Mouse (Mus musculus) layer of hippocampus, adult 9-11 months (tissue): ENCODE results near the gene Nt5dc3.
A peak's percentile ranks its signal among the peaks of the same experiment; 100 is the strongest.

Experiments
- DNase-seq: peaks from one replicate; pipeline ENCODE4 v3.0.0; 2022

The Nt5dc3 gene

GRCm38 (mm10) chr10:86778398-86779116 is at the start of gene Nt5dc3:
Gene Nt5dc3 (plus strand): TSS chr10:86779005.
- peak; percentile 96 for DNase-seq

- peak; percentile 77 for DNase-seq
These were observed 47.8 kb upstream of the Nt5dc3 start for GRCm38 (mm10) chr10:86730823-86731499.

- no peak for DNase-seq
These were observed 47.3 kb upstream of the Nt5dc3 start for GRCm38 (mm10) chr10:86731500-86731863.

- DNase-seq = no peak
These were observed 43.8 kb upstream of the Nt5dc3 start for GRCm38 (mm10) chr10:86735036-86735435.

GRCm38 (mm10) chr10:86742918-86743317 is 35.9 kb upstream of the Nt5dc3 start:
- DNase-seq = no peak

- no peak for DNase-seq
These were observed 34.5 kb upstream of the Nt5dc3 start for GRCm38 (mm10) chr10:86744306-86744705.

- DNase-seq = no peak
These were observed 22.8 kb upstream of the Nt5dc3 start for GRCm38 (mm10) chr10:86755816-86756502.

- no peak for DNase-seq
These were observed 21.1 kb upstream of the Nt5dc3 start for GRCm38 (mm10) chr10:86757724-86758123.

GRCm38 (mm10) chr10:86758211-86758610 is 20.6 kb upstream of the Nt5dc3 start:
- no peak for DNase-seq

GRCm38 (mm10) chr10:86761236-86761635 is 17.6 kb upstream of the Nt5dc3 start:
- no peak for DNase-seq

GRCm38 (mm10) chr10:86761722-86762383 is 17.0 kb upstream of the Nt5dc3 start:
- no peak for DNase-seq

- DNase-seq = no peak
These were observed 16.4 kb upstream of the Nt5dc3 start for GRCm38 (mm10) chr10:86762384-86762730.

- no peak for DNase-seq
These were observed 15.1 kb upstream of the Nt5dc3 start, which contains the start of gene Gm49358 for GRCm38 (mm10) chr10:86763672-86764071. Gene Gm49358 (plus strand): TSS chr10:86763972.

- DNase-seq = no peak
These were observed 13.3 kb upstream of the Nt5dc3 start for GRCm38 (mm10) chr10:86765344-86765966.

- DNase-seq = no peak
These were observed 9.6 kb upstream of the Nt5dc3 start for GRCm38 (mm10) chr10:86769216-86769615.

- DNase-seq = no peak
These were observed 9.0 kb upstream of the Nt5dc3 start for GRCm38 (mm10) chr10:86769797-86770196.

- no peak for DNase-seq
These were observed 7.1 kb upstream of the Nt5dc3 start for GRCm38 (mm10) chr10:86771701-86772100.

- peak; percentile 64 for DNase-seq
These were observed 6.6 kb upstream of the Nt5dc3 start for GRCm38 (mm10) chr10:86772231-86772631.

- no peak for DNase-seq
These were observed 5.4 kb upstream of the Nt5dc3 start for GRCm38 (mm10) chr10:86773360-86773759.

- no peak for DNase-seq
These were observed 2.5 kb upstream of the Nt5dc3 start for GRCm38 (mm10) chr10:86776281-86776680.

GRCm38 (mm10) chr10:86777614-86778319 is 1.0 kb upstream of the Nt5dc3 start:
- DNase-seq = peak; percentile 27

GRCm38 (mm10) chr10:86779117-86779755 is 431 bp downstream of the Nt5dc3 start:
- DNase-seq = no peak
